Mouse (Mus musculus) kidney, adult 2 months (tissue): Measurements from ENCODE around the gene Rps10.

ENCODE experiments used
- CTCF ChIP-seq: fragments of 200-500 bp; conservative IDR thresholded peaks from 2 replicates; pipeline ENCODE4 v1.5.1; 2011; ENCODE audit warnings: low read depth, mild to moderate bottlenecking, control low read depth, low read length, moderate library complexity, mixed read lengths; ENCODE audit not compliant: insufficient read depth, insufficient read length
- POLR2A ChIP-seq: fragments of 200-500 bp; IDR thresholded peaks from one replicate; pipeline ENCODE4 v1.6.1; 2011; ENCODE audit warnings: low read depth, low read length, control low read depth

DNA sequence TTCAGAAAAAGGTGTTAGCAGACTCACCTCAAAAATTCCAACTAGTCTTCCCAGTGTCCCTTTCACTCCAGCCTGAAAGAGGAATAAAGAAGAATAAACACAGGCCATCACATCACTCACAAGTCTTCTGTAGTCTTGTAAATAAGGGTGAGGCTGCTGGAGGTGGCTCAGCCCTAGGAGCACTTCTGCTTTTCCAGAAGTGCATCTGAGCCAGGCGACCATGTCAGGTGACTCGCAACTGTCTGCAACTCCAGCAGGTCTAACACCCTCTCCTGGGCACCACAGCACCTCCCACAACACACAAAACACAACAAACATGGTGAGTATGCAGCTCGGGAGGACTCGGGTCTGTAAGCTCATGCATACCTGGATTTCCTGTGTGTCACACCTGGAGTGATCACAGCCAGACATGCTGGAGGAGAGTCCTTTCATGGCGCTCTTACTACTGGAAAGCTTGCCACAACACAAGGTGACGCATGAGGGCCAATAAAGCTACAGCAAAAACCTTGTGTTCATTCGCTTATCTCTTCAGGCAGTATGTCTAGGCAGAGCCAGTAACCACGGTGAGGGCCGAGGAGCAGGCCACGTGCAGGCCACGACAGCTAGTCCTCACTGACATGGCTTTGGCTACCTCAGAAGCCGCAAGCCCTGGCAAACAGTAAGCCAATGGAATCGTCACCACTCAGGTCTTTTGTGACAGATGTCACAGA lies 53.1 kb downstream of the Rps10 start:
- no peak for TF ChIP-seq POLR2A
- no peak for TF ChIP-seq CTCF
